Mouse (Mus musculus) neural tube, embryonic 13.5 days (tissue): ENCODE data around the gene Ddx39. TPM values are rescaled to one million over a fixed set of nuclear protein-coding genes. Genes with fewer than 3 reads are reported as not detected.

ENCODE experiments used
- ATAC-seq: fragments of 200-750 bp; cut with Nextera tagmentation; 2 replicates; pipeline ENCODE4 v1.8.0; 2017; ENCODE audit warnings: low read depth, mild to moderate bottlenecking, moderate TSS enrichment, moderate library complexity
- H3K27ac ChIP-seq: fragments of 300-500 bp; sonication (generic); replicated peaks from 2 replicates; pipeline ENCODE4 v1.5.1; 2015; ENCODE audit warnings: moderate library complexity, mild to moderate bottlenecking, inconsistent platforms
- H3K27me3 ChIP-seq: fragments of 300-500 bp; sonication (generic); 2 replicates; pipeline ENCODE4 v1.6.1; 2015; ENCODE audit warnings: mild to moderate bottlenecking, inconsistent platforms
- H3K36me3 ChIP-seq: fragments of 300-500 bp; sonication (generic); 2 replicates; pipeline ENCODE4 v1.6.1; 2015; ENCODE audit warnings: mild to moderate bottlenecking, inconsistent platforms
- H3K4me1 ChIP-seq: fragments of 300-500 bp; sonication (generic); replicated peaks from 2 replicates; pipeline ENCODE4 v1.6.1; 2015; ENCODE audit warnings: inconsistent platforms
- H3K4me2 ChIP-seq: fragments of 300-500 bp; sonication (generic); 2 replicates; pipeline ENCODE4 v1.6.1; 2015; ENCODE audit warnings: inconsistent platforms, mild to moderate bottlenecking, moderate library complexity
- H3K4me3 ChIP-seq: fragments of 300-500 bp; sonication (generic); 2 replicates; pipeline ENCODE4 v1.5.1; 2015; ENCODE audit warnings: mild to moderate bottlenecking, inconsistent platforms
- H3K9ac ChIP-seq: fragments of 300-500 bp; sonication (generic); 2 replicates; pipeline ENCODE4 v1.6.1; 2015; ENCODE audit warnings: moderate library complexity, mild to moderate bottlenecking, inconsistent platforms
- H3K9me3 ChIP-seq: fragments of 300-500 bp; sonication (generic); 2 replicates; pipeline ENCODE4 v1.6.1; 2016; ENCODE audit warnings: inconsistent platforms
- WGBS: fragments of 180-500 bp; shearing (Covaris S2); methylation state at CpG from one replicate; pipeline ENCODE4 v1.1.7; 2015; 5-methylcytosine and 5-hydroxymethylcytosine counted together
- polyA plus RNA-seq: library from polyadenylated mRNA; unstranded; fragments of >200 nt; fragmentation: Nextera tagmentation; extraction: Ambion mirVana; gene quantifications from 2 replicates; pipeline ENCODE4 v1.2.1, GENCODE M21; 2015

Gene Ddx39
- polyA plus RNA-seq, 1 experiment from 2014 or later = 105 TPM

GRCm38 (mm10) chr8:83759231-83759759 lies 44.3 kb downstream of the Ddx39 start:
- Histone ChIP-seq H3K4me1 (no peaks in the 10 kb centered on the region), H3K4me3 (no peak overlapping the region), H3K27ac (no peak overlapping the region), H3K36me3 (no peaks in the 10 kb centered on the region), H3K9me3 (no peaks in the 10 kb centered on the region), H3K27me3 (peaks cover 4% of the 10 kb centered on the region; the same call in 1 of the 2 replicates), H3K9ac (no peak overlapping the region), H3K4me2 (no peak overlapping the region)
- no peak for ATAC-seq
- WGBS = 78% methylated on average over 2 of the region's 2 CpGs

GRCm38 (mm10) chr8:83764116-83764515 lies 49.1 kb downstream of the Ddx39 start:
- H3K36me3 ChIP-seq = no peaks in the 10 kb centered on the region
- no peak for ATAC-seq
- no peak overlapping the region for H3K4me3 ChIP-seq
- H3K9me3 ChIP-seq = peaks cover 8% of the 10 kb centered on the region
- no peak overlapping the region for H3K27ac ChIP-seq
- no peak overlapping the region for H3K9ac ChIP-seq
- WGBS = 95% methylated on average over 8 of the region's 8 CpGs
- H3K27me3 ChIP-seq = peaks cover 4% of the 10 kb centered on the region; the same call in 1 of the 2 replicates
- no peak overlapping the region for H3K4me2 ChIP-seq
- no peaks in the 10 kb centered on the region for H3K4me1 ChIP-seq

- Histone ChIP-seq H3K4me2 (no peak overlapping the region), H3K4me1 (no peaks in the 10 kb centered on the region), H3K4me3 (no peak overlapping the region), H3K27ac (no peak overlapping the region), H3K9ac (no peak overlapping the region), H3K9me3 (peaks cover 8% of the 10 kb centered on the region), H3K36me3 (no peaks in the 10 kb centered on the region), H3K27me3 (peaks cover 9% of the 10 kb centered on the region; the same call in 1 of the 2 replicates)
- 83% methylated on average over 2 of the region's 2 CpGs for WGBS
- no peak for ATAC-seq
These were observed 49.7 kb downstream of the Ddx39 start for GRCm38 (mm10) chr8:83764717-83765116.

- Histone ChIP-seq H3K9me3 (peaks cover 8% of the 10 kb centered on the region), H3K4me2 (no peak overlapping the region), H3K27ac (no peak overlapping the region), H3K9ac (no peak overlapping the region), H3K36me3 (no peaks in the 10 kb centered on the region), H3K4me3 (no peak overlapping the region), H3K4me1 (no peaks in the 10 kb centered on the region), H3K27me3 (peaks cover 19% of the 10 kb centered on the region)
- no peak for ATAC-seq
These were observed 50.7 kb downstream of the Ddx39 start for GRCm38 (mm10) chr8:83765663-83766062.

- ATAC-seq = no peak
- H3K4me1 ChIP-seq = peaks cover 1% of the 10 kb centered on the region
- H3K9me3 ChIP-seq = peaks cover 8% of the 10 kb centered on the region
- no peak overlapping the region for H3K9ac ChIP-seq
- 90% methylated on average over 4 of the region's 4 CpGs for WGBS
- no peak overlapping the region for H3K4me3 ChIP-seq
- no peaks in the 10 kb centered on the region for H3K36me3 ChIP-seq
- peaks cover 32% of the 10 kb centered on the region for H3K27me3 ChIP-seq
- no peak overlapping the region for H3K27ac ChIP-seq
- H3K4me2 ChIP-seq = no peak overlapping the region
These were observed 52.5 kb downstream of the Ddx39 start for GRCm38 (mm10) chr8:83767442-83767841.

- WGBS = 64% methylated on average over 5 of the region's 5 CpGs
- Histone ChIP-seq H3K4me2 (no peak overlapping the region), H3K27ac (no peak overlapping the region), H3K9me3 (peaks cover 8% of the 10 kb centered on the region), H3K4me3 (no peak overlapping the region), H3K4me1 (peaks cover 11% of the 10 kb centered on the region), H3K27me3 (peaks cover 43% of the 10 kb centered on the region), H3K36me3 (no peaks in the 10 kb centered on the region), H3K9ac (no peak overlapping the region)
- ATAC-seq = no peak
These were observed 53.5 kb downstream of the Ddx39 start for GRCm38 (mm10) chr8:83768526-83768925.

- H3K4me3 ChIP-seq = no peak overlapping the region
- no peak for ATAC-seq
- H3K27me3 ChIP-seq = peaks cover 43% of the 10 kb centered on the region
- H3K36me3 ChIP-seq = no peaks in the 10 kb centered on the region
- H3K27ac ChIP-seq = no peak overlapping the region
- H3K4me1 ChIP-seq = peaks cover 21% of the 10 kb centered on the region
- 81% methylated on average over 7 of the region's 7 CpGs for WGBS
- no peak overlapping the region for H3K9ac ChIP-seq
- no peak overlapping the region for H3K4me2 ChIP-seq
- peaks cover 8% of the 10 kb centered on the region for H3K9me3 ChIP-seq
These were observed 54.7 kb downstream of the Ddx39 start for GRCm38 (mm10) chr8:83769720-83770119.

- Histone ChIP-seq H3K4me3 (no peak overlapping the region), H3K4me2 (no peak overlapping the region), H3K9me3 (peaks cover 8% of the 10 kb centered on the region), H3K27ac (no peak overlapping the region), H3K4me1 (peaks cover 22% of the 10 kb centered on the region), H3K27me3 (peaks cover 49% of the 10 kb centered on the region), H3K36me3 (no peaks in the 10 kb centered on the region), H3K9ac (no peak overlapping the region)
- WGBS = 82% methylated on average over 2 of the region's 2 CpGs
- ATAC-seq = no peak
These were observed 55.7 kb downstream of the Ddx39 start for GRCm38 (mm10) chr8:83770669-83771068.

GRCm38 (mm10) chr8:83771791-83772190 lies 56.8 kb downstream of the Ddx39 start:
- Histone ChIP-seq H3K9me3 (peaks cover 4% of the 10 kb centered on the region), H3K4me3 (no peak overlapping the region), H3K36me3 (no peaks in the 10 kb centered on the region), H3K4me2 (no peak overlapping the region), H3K27ac (no peak overlapping the region), H3K4me1 (peaks cover 22% of the 10 kb centered on the region), H3K27me3 (peaks cover 55% of the 10 kb centered on the region), H3K9ac (no peak overlapping the region)
- WGBS = 60% methylated on average over 4 of the region's 4 CpGs
- no peak for ATAC-seq

GRCm38 (mm10) chr8:83772701-83773451 lies 57.9 kb downstream of the Ddx39 start:
- 8% methylated on average over 25 of the region's 25 CpGs for WGBS
- 0 out of 2 replicates have a peak overlapping the region, but pooled peaks have one; percentile 35 for H3K9ac ChIP-seq
- 0 out of 2 replicates have a peak, but pooled peaks have one; percentile 51 for ATAC-seq

GRCm38 (mm10) chr8:83773452-83773846 lies 58.5 kb downstream of the Ddx39 start:
- H3K27ac ChIP-seq = no peak overlapping the region
- H3K9me3 ChIP-seq = no peaks in the 10 kb centered on the region
- H3K9ac ChIP-seq = no peak overlapping the region
- peak overlapping the region; percentile 56 for H3K4me2 ChIP-seq
- H3K36me3 ChIP-seq = no peaks in the 10 kb centered on the region
- no peak for ATAC-seq
- H3K4me3 ChIP-seq = 0 out of 2 replicates have a peak overlapping the region, but pooled peaks have one; percentile 30
- 40% methylated on average over 6 of the region's 6 CpGs for WGBS
- peaks cover 61% of the 10 kb centered on the region for H3K27me3 ChIP-seq
- peaks cover 22% of the 10 kb centered on the region for H3K4me1 ChIP-seq

More at GRCm38 (mm10) chr8:83772701-83773451, 57.9 kb downstream of the Ddx39 start:
- Histone ChIP-seq H3K27ac (no peak overlapping the region), H3K36me3 (no peaks in the 10 kb centered on the region), H3K4me3 (peak overlapping the region; percentile 30), H3K27me3 (peaks cover 61% of the 10 kb centered on the region), H3K4me1 (peaks cover 22% of the 10 kb centered on the region), H3K4me2 (peak overlapping the region; percentile 56), H3K9me3 (no peaks in the 10 kb centered on the region)

GRCm38 (mm10) chr8:83774221-83774620 lies 59.2 kb downstream of the Ddx39 start:
- H3K4me2 ChIP-seq = no peak overlapping the region
- 22% methylated on average over 2 of the region's 2 CpGs for WGBS
- no peak overlapping the region for H3K4me3 ChIP-seq
- H3K9ac ChIP-seq = no peak overlapping the region
- H3K27ac ChIP-seq = no peak overlapping the region
- H3K27me3 ChIP-seq = peaks cover 66% of the 10 kb centered on the region
- ATAC-seq = peak; percentile 66
- H3K4me1 ChIP-seq = peaks cover 22% of the 10 kb centered on the region
- no peaks in the 10 kb centered on the region for H3K36me3 ChIP-seq
- H3K9me3 ChIP-seq = no peaks in the 10 kb centered on the region
